Mouse (Mus musculus) lung, postnatal 0 days (tissue): ENCODE results near the gene Tmc8. TPM values are rescaled to one million over a fixed set of nuclear protein-coding genes. Genes with fewer than 3 reads are reported as not detected.
"Not testable (repeated sequence)": the region's sequence is repeated elsewhere in the genome, so short reads cannot be mapped to it uniquely, and the experiment has no call there.

Source experiments
- ATAC-seq: fragments of 200-750 bp; cut with Nextera tagmentation; 2 replicates; pipeline ENCODE4 v1.8.0; 2017; ENCODE audit warnings: moderate library complexity
- DNase-seq: peaks from one replicate; pipeline ENCODE4 v3.0.0-alpha.2; 2016; ENCODE audit warnings: low spot score
- H3K27ac ChIP-seq: fragments of 300-500 bp; sonication (generic); 2 replicates; pipeline ENCODE4 v1.5.1; 2014; ENCODE audit warnings: antibody characterized with exemption, mild to moderate bottlenecking, low read length, mixed read lengths
- H3K27me3 ChIP-seq: fragments of 300-500 bp; sonication (generic); replicated peaks from 2 replicates; pipeline ENCODE4 v1.6.1; 2014; ENCODE audit warnings: low read length, mixed read lengths; ENCODE audit not compliant: insufficient read depth
- H3K36me3 ChIP-seq: fragments of 300-500 bp; sonication (generic); 2 replicates; pipeline ENCODE4 v1.6.1; 2014; ENCODE audit warnings: low read length, mixed read lengths; ENCODE audit not compliant: insufficient read depth
- H3K4me1 ChIP-seq: fragments of 300-500 bp; sonication (generic); 2 replicates; pipeline ENCODE4 v1.6.1; 2014; ENCODE audit warnings: antibody characterized with exemption, low read depth, low read length, mixed read lengths; ENCODE audit not compliant: insufficient read depth
- H3K4me2 ChIP-seq: fragments of 300-500 bp; sonication (generic); replicated peaks from 2 replicates; pipeline ENCODE4 v1.6.1; 2014; ENCODE audit warnings: low read depth, mild to moderate bottlenecking, low read length, moderate library complexity, mixed read lengths
- H3K4me3 ChIP-seq: fragments of 300-500 bp; sonication (generic); 2 replicates; pipeline ENCODE4 v1.5.1; 2014; ENCODE audit warnings: low read depth, low read length
- H3K9ac ChIP-seq: fragments of 300-500 bp; sonication (generic); replicated peaks from 2 replicates; pipeline ENCODE4 v1.6.1; 2014; ENCODE audit warnings: low read depth, mild to moderate bottlenecking
- H3K9me3 ChIP-seq: fragments of 300-500 bp; sonication (generic); 2 replicates; pipeline ENCODE4 v1.6.1; 2016; ENCODE audit warnings: low read length, mixed read lengths
- CTCF ChIP-seq: IDR thresholded peaks from 2 replicates; pipeline ENCODE4 v1.5.1; 2016; ENCODE audit warnings: antibody characterized with exemption, mild to moderate bottlenecking
- EP300 ChIP-seq: IDR thresholded peaks from 2 replicates; pipeline ENCODE4 v1.6.1; 2016; ENCODE audit warnings: antibody characterized with exemption, mild to moderate bottlenecking, control low read depth
- WGBS: fragments of 180-500 bp; shearing (Covaris S2); extraction: QIAGEN DNeasy Blood & Tissue Kit; methylation state at CpG from one replicate; pipeline ENCODE4 v1.1.7; 2014; 5-methylcytosine and 5-hydroxymethylcytosine counted together
- polyA plus RNA-seq: library from polyadenylated mRNA; unstranded; fragments of >200 nt; fragmentation: Nextera tagmentation; extraction: Ambion mirVana; gene quantifications from 2 replicates; pipeline ENCODE4 v1.2.1, GENCODE M21; 2015

Tmc8 gene
- polyA plus RNA-seq, 1 experiment from 2014 or later, result 5.5 TPM

DNA sequence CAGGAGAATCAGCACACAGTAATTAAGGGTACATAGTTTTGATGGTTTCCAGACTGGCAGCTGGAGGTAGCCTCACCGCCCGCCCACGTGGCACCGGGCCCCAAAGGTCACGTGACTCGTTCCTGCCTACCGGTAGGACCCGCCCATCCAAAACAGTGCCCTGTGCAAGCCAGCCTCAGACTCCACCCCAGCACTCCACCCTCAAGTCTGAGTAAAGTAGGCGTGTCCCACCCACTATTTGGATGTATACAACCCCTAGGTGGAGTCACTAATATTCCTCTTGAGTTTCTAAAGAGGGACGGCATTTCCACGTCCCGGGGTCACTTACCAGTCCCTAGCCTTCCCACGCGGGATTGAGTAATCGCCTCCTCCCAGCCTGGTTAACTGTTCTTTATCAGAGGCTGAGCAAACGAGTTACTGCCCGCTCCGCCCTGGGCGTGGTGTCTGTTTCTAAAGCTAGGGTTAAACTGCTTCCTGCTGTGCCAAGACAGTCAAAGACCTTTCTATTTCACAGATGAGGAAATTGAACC, 1.2 kb upstream of the Tmc8 start:
- peak overlapping the region; percentile 75 for H3K9ac ChIP-seq
- H3K27me3 ChIP-seq, result no peaks in the 10 kb centered on the region
- H3K9me3 ChIP-seq, result no peaks in the 10 kb centered on the region
- H3K4me1 ChIP-seq, result peaks cover 30% of the 10 kb centered on the region; the same call in 1 of the 2 replicates
- DNase-seq (peak; percentile 99), ATAC-seq (peak; percentile 75)
- H3K4me3 ChIP-seq, result peak overlapping the region; percentile 57
- WGBS, result 2% methylated on average over 19 of the region's 19 CpGs
- H3K36me3 ChIP-seq, result no peaks in the 10 kb centered on the region
- H3K27ac ChIP-seq, result peak overlapping the region; percentile 98
- peak overlapping the region; percentile 87 for H3K4me2 ChIP-seq
- TF ChIP-seq EP300 (peak; percentile 64; the same call in 1 of the 2 replicates), CTCF (peak; percentile 53)

DNA sequence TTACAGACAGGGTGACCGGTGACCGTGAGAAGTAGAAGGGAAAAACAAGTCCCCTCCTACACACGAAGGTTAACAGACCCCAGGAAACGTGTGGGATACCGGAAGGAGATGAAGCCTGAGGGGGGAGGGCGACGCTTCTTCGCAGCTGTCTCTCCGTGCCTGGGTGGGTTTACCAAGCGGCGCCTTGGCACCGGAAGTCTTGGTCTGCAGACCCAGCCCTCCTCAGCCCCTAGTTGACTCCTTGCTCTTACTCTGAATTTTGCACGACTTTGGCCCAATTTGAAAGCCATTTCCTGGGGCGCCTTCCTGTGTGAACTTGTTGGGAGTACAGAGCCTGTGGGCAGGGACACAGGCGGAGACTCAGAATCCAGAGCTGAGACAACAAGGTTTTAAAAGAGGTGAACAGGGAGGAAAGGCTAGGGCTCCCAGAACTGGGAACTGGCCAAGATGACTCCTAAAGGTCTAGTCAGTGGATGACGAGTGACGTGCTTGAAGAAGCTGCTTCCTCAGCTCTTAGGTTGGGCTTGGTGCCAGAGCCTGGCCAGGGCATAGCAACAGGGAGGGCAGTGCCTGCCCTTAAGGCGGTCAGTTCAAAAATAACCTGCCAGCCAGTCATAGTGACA, 566 bp upstream of the Tmc8 start:
- H3K27ac ChIP-seq, result peak overlapping the region; percentile 98
- TF ChIP-seq EP300 (peak; percentile 38; the same call in 1 of the 2 replicates), CTCF (no peak)
- peak overlapping the region; percentile 57 for H3K4me3 ChIP-seq
- H3K36me3 ChIP-seq, result no peaks in the 10 kb centered on the region
- WGBS, result 6% methylated on average over 18 of the region's 18 CpGs
- peak overlapping the region; percentile 87 for H3K4me2 ChIP-seq
- peaks cover 30% of the 10 kb centered on the region; the same call in 1 of the 2 replicates for H3K4me1 ChIP-seq
- no peaks in the 10 kb centered on the region for H3K27me3 ChIP-seq
- no peaks in the 10 kb centered on the region for H3K9me3 ChIP-seq
- peak overlapping the region; percentile 36 for H3K9ac ChIP-seq
- DNase-seq (peak; percentile 92), ATAC-seq (peak; percentile 29)

DNA sequence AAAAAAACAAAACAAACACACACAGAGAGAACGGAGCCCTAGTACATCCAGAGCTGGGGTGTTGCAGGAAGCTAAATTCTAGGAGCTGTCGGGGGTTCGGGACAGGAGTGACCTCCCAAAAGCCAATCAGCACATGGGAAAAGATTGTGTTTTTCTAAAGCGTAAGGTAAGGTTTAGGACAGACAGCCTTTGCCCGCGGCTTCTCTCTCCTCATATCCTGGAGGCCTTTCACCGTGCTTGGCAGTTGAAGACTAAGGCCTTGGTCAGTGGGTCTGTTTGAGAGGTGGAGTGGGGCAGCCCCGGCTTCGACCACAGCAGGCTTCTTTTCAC, 794 bp downstream of the Tmc8 start:
- DNase-seq (no peak), ATAC-seq (no peak)
- H3K4me2 ChIP-seq, result peak overlapping the region; percentile 87
- H3K36me3 ChIP-seq, result no peaks in the 10 kb centered on the region
- H3K4me3 ChIP-seq, result peak overlapping the region; percentile 28; the same call in 1 of the 2 replicates
- 47% methylated on average over 9 of the region's 9 CpGs for WGBS
- no peaks in the 10 kb centered on the region for H3K9me3 ChIP-seq
- TF ChIP-seq EP300 (no peak), CTCF (no peak)
- no peaks in the 10 kb centered on the region for H3K27me3 ChIP-seq
- peak overlapping the region; percentile 98 for H3K27ac ChIP-seq
- peaks cover 30% of the 10 kb centered on the region; the same call in 1 of the 2 replicates for H3K4me1 ChIP-seq
- H3K9ac ChIP-seq, result peak overlapping the region; percentile 48

DNA sequence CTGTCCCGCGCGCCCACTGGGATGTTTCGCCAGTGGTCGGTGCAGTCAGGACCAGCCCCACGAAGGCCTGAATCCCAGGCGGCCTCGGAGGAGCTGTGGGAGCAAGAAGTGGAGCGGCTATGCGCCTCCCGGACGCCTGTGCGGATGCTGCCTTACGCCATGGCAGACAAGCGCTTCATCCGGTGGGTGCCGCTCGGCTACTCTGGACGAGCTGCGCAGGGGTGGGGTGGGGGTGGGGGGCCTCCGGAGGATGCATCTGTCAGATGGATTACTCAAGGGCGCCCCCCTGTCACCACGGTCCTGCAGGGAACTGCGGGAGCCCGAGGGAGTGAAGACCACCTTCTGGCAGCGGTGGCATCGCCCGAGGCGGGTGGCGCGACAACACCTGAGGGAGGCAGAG, 1.2 kb downstream of the Tmc8 start:
- DNase-seq (peak; percentile 69), ATAC-seq (no peak)
- H3K4me2 ChIP-seq, result peak overlapping the region; percentile 87
- peak overlapping the region; percentile 98 for H3K27ac ChIP-seq
- H3K4me1 ChIP-seq, result peaks cover 30% of the 10 kb centered on the region; the same call in 1 of the 2 replicates
- WGBS, result 7% methylated on average over 30 of the region's 31 CpGs
- H3K9ac ChIP-seq, result peak overlapping the region; percentile 48
- no peaks in the 10 kb centered on the region for H3K9me3 ChIP-seq
- peak overlapping the region; percentile 28; the same call in 1 of the 2 replicates for H3K4me3 ChIP-seq
- H3K36me3 ChIP-seq, result no peaks in the 10 kb centered on the region
- H3K27me3 ChIP-seq, result no peaks in the 10 kb centered on the region
- TF ChIP-seq EP300 (no peak), CTCF (peak; percentile 64)

DNA sequence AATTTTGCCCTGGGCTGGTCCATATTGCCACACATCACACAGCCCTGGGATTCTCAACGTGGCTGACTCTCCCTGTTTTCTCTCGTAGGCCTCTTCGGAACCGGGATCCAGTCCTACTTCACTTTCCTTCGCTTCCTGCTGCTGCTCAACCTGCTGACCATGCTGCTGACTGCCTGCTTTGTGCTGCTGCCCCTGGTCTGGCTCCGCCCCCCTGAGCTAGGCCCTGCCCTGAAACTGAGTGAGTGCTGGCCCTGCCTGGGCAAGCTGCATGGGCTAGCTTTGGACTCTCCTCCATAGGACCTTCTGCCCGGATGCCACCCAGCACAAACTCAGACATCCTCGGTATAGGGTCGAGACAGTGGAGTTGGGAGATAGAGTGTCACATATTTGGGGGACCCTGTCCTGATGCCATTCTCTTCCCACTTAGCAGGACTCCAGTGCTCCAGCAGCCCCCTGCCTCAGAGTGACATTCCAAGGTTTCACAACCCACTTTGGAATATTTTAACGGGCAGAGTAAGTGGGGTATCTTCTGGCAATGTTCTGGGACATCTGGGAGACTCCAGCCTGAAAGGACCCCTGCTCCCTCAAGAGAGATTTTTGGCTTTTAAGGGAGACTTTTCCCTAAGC, 1.9 kb downstream of the Tmc8 start:
- no peaks in the 10 kb centered on the region for H3K27me3 ChIP-seq
- H3K27ac ChIP-seq, result no peak overlapping the region
- H3K36me3 ChIP-seq, result no peaks in the 10 kb centered on the region
- H3K9ac ChIP-seq, result no peak overlapping the region
- ATAC-seq (no peak), DNase-seq (peak; percentile 56)
- no peaks in the 10 kb centered on the region for H3K9me3 ChIP-seq
- TF ChIP-seq EP300, result no peak
- no peak for TF ChIP-seq CTCF
- H3K4me1 ChIP-seq, result peaks cover 26% of the 10 kb centered on the region; the same call in 1 of the 2 replicates
- peak overlapping the region; percentile 87 for H3K4me2 ChIP-seq
- WGBS, result 40% methylated on average over 10 of the region's 10 CpGs
- no peak overlapping the region for H3K4me3 ChIP-seq

DNA sequence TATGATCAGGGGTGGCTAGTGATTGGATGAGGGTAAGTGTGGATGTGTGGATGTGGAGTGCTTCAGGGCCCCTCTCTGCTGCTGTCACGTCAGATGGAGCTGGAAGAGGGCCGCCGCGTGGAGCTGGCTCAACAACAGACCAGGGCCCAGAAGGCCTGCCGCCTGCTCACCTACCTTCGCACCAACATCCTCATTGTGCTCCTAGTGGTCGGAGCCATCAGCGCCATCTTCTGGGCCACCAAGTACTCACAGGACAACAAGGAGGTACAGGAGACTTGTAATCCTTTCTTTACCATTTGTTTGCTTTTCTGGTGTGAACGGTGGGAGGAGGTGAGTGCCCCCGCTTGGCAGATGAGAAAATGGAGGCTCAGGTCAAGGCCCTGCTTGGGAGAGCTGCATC, 4.4 kb downstream of the Tmc8 start:
- Histone ChIP-seq H3K9ac (no peak overlapping the region), H3K27me3 (no peaks in the 10 kb centered on the region), H3K4me2 (no peak overlapping the region), H3K27ac (no peak overlapping the region), H3K4me3 (no peak overlapping the region), H3K9me3 (no peaks in the 10 kb centered on the region), H3K36me3 (no peaks in the 10 kb centered on the region), H3K4me1 (peaks cover 18% of the 10 kb centered on the region; the same call in 1 of the 2 replicates)
- ATAC-seq, result no peak
- DNase-seq, result peak; percentile 72
- WGBS, result 10% methylated on average over 10 of the region's 10 CpGs
- TF ChIP-seq CTCF (peak; percentile 86), EP300 (no peak)

DNA sequence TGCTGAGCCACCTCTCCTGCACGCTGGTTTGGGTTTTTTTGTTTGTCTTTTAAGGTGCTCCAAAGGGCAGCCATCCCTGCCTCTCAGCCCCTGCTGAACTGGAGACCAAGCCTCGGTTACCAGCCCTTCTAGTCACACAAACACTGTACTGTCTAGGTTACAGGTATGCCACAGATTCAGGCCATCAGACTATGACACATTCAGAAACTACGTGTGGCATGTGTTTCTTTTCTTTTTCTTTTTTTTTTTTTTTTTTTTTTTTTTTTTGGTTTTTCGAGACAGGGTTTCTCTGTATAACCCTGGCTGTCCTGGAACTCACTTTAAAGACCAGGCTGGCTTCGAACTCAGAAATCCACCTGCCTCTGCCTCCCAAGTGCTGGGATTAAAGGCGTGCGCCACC, 6.6 kb downstream of the Tmc8 start:
- not testable (repeated sequence) for H3K4me3 ChIP-seq, ATAC-seq, H3K36me3 ChIP-seq, H3K27ac ChIP-seq, H3K4me1 ChIP-seq, H3K9ac ChIP-seq, H3K4me2 ChIP-seq, H3K9me3 ChIP-seq, H3K27me3 ChIP-seq, DNase-seq
- 70% methylated on average over 7 of the region's 7 CpGs for WGBS
